Mouse (Mus musculus): ENCODE measurements around the gene Urod.

DNA sequence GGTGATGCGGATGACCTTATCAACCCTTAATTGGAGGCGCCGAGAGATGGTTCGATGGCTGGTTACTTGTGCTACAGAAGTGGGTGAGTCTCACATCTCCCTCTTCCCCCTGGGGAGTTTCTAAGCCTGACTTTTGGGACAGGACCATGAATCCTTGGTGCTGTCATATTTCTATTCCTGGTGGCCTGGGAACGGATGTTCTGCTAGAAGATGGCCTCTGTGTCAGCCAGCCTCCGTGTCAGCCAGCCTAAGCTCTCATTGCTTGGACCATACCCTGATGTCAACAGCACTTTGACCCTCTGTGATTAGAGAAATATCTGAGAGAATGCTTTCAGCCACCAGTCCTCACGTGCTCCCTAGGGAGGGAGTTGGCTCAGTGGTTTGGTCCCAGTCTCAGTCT, 8.5 kb downstream of the Urod start:
- TF ChIP-seq ZC3H11A (IDR thresholded peaks at IDR 0.05; ENCODE audit: borderline replicate concordance, low read depth, low read length), result no peak
- no peak for TF ChIP-seq ZNF384 (IDR thresholded peaks at IDR 0.05; ENCODE audit: low read depth, low read length)
- no peak for TF ChIP-seq HCFC1 (IDR thresholded peaks at IDR 0.05; ENCODE audit: borderline replicate concordance, insufficient read depth, low read length)
